Mouse (Mus musculus) liver, adult 2 months (tissue): ENCODE data around the gene Ppp1r14a.

Source experiments
- CTCF ChIP-seq: fragments of 200-500 bp; IDR thresholded peaks from 2 replicates; pipeline ENCODE4 v1.5.1; 2011; ENCODE audit warnings: low read depth, low read length, control low read depth
- POLR2A ChIP-seq: fragments of 200-500 bp; IDR thresholded peaks from 2 replicates; pipeline ENCODE4 v1.6.1; 2011; ENCODE audit warnings: low read length, control low read depth; ENCODE audit not compliant: insufficient read depth; ENCODE audit errors: extremely low read depth

- no peak for TF ChIP-seq CTCF
- TF ChIP-seq POLR2A = no peak
Observed at GRCm38 (mm10) chr7:29257368-29257767, 31.7 kb upstream of the Ppp1r14a start.
